Mouse (Mus musculus) mesoderm, embryonic 11.5 days (tissue): ENCODE measurements around the gene Mpzl3.

Source experiments
- DNase-seq: peaks from one replicate; pipeline ENCODE4 v3.0.0-alpha.2; 2012; ENCODE audit warnings: low read depth, low spot score

Gene Mpzl3

DNA sequence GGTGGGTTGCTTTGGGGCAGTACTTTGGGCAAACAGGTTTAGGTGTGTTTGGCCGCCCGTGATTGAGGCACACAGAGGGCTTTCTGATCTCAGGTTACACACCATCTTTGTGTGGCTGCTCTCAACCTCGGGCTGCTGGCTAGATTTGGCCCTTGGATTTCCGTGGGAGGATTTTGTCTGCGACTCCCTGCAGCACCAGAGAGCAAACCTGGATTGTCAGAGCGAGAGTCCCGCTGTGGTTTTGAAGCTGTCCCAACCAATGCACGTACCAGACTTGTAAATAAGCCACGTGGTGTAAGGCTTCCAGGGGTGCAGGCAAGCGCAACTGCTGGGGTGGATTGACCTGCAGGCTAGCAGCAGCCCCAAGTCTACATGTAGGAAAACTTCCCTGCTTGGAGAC is 12.0 kb upstream of the Mpzl3 start:
- DNase-seq, result peak; percentile 15

DNA sequence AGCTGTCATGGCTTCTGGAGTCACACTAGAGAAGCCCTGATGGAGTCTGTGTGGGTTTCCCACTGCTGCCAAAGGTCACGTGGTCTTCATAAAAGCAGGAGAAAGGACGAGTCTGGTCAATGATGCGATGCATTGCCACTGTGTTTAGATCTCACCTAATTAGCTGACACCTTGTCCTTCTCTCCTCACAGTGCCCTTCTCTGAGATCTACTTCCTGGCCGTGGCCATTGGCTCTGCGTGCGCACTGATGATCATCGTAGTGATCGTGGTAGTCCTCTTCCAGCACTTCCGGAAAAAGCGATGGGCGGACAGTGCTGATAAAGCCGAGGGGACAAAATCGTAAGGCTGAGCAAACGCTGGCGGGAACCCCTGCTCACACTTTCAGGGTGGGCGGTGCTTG is 8.0 kb upstream of the Mpzl3 start:
- DNase-seq, result no peak

- peak; percentile 33 for DNase-seq
Observed at GRCm38 (mm10) chr9:45048511-45048910, 6.5 kb upstream of the Mpzl3 start.

DNA sequence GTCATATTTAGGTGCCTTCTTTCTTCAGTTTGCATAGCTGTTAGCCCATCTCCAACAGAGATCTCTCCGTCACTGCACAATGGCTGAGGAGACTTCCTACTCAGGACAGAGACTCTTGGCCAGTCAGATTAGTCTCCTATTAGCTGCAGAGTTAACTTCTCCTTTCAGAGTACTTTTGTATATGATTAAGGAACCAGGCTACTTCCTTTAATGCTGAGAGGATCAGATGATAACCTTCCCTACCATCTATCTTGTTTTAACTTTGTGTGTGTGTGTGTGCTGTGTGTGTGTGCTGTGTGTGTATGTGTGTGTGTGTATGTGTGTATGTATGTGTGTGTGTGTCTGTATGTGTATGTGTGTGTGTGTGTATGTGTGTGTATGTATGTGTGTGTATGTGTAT is 5.3 kb upstream of the Mpzl3 start:
- no peak for DNase-seq

GRCm38 (mm10) chr9:45050301-45050700 is 4.7 kb upstream of the Mpzl3 start:
- DNase-seq, result no peak

GRCm38 (mm10) chr9:45058304-45058940 is 3.4 kb downstream of the Mpzl3 start:
- no peak for DNase-seq

DNA sequence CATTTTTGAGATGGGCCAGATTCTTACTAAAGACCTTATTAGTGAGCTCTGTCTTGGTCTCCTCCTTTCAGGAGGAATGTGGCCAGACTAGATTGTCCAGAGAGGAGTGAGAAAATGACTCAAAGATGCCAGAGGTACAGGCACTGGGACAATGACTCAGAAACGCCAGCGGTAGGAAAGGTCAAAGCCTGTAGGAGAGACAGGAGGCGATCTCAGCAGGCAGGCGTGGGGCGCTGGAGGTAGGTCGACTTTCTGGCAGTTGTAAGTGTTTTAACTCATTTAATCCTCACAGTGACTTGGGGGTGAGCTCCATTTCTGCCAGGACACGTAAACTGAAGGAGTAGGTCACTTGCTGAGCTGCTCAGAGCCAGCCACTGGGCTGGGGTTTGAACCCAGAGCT is 5.2 kb downstream of the Mpzl3 start:
- DNase-seq, result no peak

DNA sequence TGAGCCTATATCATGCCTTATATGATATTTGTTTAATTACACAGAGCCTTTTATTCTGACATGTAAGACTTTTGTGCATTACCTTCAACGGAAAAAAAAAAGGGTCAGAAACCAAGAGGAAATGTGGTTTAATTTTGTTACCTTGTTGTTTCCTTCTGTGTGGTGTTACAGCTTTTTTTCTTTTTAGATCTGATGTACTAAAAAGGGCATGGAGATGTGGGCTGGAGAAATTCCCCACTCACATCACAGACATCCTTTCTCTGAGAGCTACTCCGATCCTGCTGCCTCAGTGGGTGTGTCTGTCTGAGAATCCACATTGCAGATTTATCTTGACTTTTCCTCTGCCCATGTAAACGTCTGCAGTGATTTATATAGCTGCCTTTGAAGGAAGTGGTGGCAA is 7.7 kb downstream of the Mpzl3 start:
- no peak for DNase-seq

- no peak for DNase-seq
Observed at GRCm38 (mm10) chr9:45064421-45064820, 9.4 kb downstream of the Mpzl3 start.

DNA sequence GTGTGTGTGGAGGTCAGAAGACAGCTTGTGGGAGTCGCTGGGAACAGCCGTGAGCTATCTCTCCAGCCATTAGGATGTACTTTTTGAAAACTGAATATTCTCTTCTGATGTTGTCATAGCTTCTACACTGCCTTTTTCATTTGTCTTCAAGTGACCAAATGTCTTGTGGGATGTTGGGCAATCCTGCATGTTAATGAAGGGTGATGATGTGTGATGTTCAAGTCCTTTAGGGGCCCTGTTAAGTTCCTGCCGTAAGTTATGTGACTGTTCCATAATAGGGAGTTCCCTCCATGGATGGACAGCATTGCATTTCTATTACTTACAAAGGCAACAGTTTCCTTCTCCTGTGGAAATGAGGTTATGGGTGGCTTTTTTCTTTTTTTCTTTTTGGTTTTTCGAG is 11.7 kb downstream of the Mpzl3 start:
- no peak for DNase-seq

DNA sequence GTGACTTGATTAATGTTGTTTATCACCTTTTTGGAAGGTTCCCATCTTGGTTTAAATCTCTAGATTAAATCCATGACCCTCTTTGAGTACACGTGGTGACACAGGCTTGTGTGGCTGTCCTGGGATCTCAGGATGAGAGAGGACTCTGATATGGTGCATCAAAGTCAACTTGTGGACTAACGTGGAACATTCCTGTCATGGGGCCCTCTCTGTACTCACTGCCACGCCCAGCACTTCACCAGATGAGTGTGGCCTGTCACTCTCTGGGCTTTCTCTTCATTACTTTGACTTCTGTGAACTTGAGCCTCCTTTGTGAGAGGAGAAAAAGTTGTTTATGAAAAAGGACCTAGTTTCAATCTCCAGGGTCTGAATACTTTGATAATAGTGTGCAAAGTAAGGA is 16.8 kb downstream of the Mpzl3 start:
- DNase-seq, result no peak

DNA sequence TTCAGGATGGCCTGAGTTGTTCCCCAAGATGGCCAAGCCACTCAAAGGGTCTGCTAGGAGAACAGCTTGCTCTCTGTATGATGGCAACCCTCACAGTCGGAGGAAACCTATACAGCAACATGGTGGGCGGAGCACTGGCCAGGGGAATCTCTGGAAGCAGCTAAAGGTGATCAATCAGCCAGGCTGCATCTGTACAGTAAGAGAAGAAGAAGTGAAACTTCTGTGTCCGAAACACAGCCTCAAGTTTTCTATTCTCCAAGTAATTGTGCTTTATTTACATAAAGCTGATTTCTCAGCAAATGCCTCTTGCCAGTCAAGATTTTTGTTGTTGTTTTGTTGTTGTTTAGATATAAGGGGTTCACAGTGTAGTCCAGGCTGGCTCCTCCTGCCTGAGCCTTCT is 22.9 kb downstream of the Mpzl3 start:
- DNase-seq, result no peak

DNA sequence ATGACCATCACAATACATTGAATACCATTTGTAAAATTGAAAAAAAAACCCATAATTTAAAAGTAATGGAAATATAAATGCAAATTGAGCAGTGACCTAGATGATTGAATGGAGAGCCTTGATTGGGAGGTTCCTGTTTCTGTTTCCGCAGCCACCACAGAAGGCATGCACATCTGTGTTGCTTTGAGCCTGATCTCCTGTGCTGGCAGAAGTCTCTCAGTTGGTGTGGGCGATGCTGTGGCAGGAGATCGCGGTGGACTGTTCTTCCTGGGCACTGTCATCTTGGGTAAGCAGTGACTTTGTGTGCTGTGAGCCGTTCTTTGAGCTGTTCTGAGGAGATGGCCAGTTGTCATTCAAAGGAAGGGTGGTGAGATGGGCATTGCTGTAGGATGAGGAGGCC is 24.0 kb downstream of the Mpzl3 start, which contains the start of gene Jaml:
Gene Jaml, plus strand, starts transcription at position 173 of the 400 bp plus-strand sequence.
- no peak for DNase-seq

- no peak for DNase-seq
Observed at GRCm38 (mm10) chr9:45083132-45083531, 28.1 kb downstream of the Mpzl3 start.

DNA sequence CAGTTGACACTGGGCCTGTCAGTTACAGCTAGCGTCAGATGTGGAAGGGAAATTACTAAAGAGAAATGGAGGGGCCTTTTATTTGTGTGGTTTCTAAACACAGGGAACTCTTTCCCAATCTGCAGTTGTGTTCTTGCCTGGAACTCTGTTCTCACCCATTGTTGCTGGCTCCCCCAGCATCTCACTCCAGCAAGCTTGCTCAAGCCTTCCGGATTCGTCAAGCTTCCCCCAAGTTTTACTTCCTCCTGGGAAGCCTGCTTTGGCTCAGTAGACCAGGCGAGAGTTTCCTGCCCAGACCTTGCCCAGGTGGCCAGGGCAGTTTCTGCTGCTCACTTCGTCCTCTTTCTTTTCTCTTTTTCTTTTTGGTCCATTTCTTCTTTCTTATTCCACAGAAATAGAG is 29.6 kb downstream of the Mpzl3 start:
- DNase-seq, result no peak

DNA sequence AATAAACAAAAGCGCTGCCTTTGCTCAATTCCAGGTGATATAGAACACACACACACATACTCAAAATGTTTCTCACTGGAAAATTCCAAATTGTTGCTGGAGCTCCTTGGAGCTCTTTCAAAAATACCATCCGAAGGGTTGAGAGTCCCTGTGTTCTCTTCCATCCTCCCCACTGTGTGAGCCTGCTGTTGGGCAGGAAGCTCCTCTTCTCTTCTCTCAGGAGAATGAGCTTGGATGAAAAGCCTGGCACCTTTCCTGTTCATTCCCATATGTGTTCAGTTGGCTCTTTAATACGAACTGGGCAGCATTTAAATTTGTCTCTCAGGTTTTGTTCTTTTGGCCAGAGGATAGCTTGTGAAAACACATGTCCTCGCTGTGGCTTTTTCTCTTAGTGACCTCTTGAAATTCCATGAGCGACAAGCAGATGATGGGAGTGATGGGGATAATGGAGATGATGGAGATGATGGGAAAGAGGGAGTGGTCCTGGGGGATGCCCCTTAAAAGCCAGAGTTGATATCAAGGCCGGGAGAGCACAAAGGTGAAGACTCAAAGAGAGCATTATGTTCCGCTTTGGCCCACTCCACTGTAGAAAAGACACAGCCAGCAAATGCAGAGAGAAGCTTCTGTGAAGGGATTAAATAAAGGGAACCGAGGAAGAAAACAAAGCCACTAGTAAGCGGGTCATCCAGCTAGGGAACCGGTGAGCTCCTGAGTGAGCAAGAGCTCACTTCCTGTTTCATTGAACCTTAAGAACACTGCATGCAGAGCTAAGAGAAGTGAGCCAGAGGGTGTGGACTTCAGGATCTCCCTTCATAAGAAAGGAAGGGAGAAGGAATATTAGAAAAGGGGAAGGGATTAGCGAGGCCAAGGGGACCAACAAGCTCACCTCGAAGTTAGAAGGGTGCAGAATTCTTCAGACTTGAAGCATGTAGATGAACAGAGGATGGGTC is 31.0 kb downstream of the Mpzl3 start:
- no peak for DNase-seq

GRCm38 (mm10) chr9:45088040-45088439 is 33.1 kb downstream of the Mpzl3 start:
- no peak for DNase-seq

GRCm38 (mm10) chr9:45090811-45091210 is 35.8 kb downstream of the Mpzl3 start:
- no peak for DNase-seq

DNA sequence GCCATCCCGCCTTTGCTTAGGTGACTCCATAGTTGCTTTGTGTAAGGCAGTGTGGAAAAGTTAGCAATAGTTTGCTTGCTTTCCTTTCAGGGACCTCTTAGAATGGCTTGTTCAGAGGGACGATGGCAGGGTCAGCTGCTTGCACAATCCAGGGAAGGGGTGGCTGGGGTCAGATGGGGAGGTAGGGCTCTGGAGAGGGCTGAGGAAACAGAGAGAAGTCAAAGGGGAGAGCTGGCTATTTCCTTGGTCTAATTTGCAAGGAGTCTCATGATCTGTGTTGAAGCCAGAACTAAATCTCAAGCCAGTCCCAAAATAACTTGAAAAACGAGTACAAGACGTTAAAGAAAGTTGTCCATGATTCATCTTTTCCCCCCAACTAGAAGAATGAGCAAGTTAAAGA is 37.7 kb downstream of the Mpzl3 start:
- DNase-seq, result no peak

GRCm38 (mm10) chr9:45095149-45095937 is 40.4 kb downstream of the Mpzl3 start:
- no peak for DNase-seq

DNA sequence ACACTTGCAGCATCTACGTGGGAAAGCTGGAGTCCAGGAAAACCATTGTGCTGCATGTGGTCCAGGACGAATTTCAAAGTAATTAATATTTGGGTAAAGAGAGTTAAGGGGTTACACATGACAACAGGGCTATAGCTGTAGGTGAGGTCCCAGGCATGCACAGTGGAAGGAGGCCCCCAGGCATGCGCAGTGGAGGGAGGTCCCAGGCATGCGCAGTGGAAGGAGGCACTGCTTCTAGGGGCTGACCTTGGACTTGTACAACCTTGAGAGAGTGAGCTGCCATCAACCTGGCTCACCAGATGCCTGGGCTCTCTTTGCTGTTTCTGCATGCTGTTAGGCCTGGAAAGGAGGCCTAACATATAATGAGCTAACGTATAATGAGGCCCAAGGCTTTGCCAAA is 42.9 kb downstream of the Mpzl3 start:
- DNase-seq, result no peak

- DNase-seq, result no peak
Observed at GRCm38 (mm10) chr9:45098426-45098825, 43.4 kb downstream of the Mpzl3 start.
